Mouse (Mus musculus) stomach, postnatal 0 days (tissue): ENCODE results near the gene Rnf152. TPM values are rescaled to one million over a fixed set of nuclear protein-coding genes. Genes with fewer than 3 reads are reported as not detected.

ENCODE experiments used
- ATAC-seq: fragments of 200-750 bp; cut with Nextera tagmentation; 2 replicates; pipeline ENCODE4 v1.8.0; 2017; ENCODE audit not compliant: low FRiP score, low TSS enrichment
- DNase-seq: peaks from one replicate; pipeline ENCODE4 v3.0.0-alpha.2; 2016; ENCODE audit warnings: low spot score
- H3K27ac ChIP-seq: fragments of 300-500 bp; sonication (generic); replicated peaks from 2 replicates; pipeline ENCODE4 v1.5.1; 2014; ENCODE audit warnings: mild to moderate bottlenecking, control low read depth
- H3K27me3 ChIP-seq: fragments of 300-500 bp; sonication (generic); 2 replicates; pipeline ENCODE4 v1.6.1; 2014; ENCODE audit warnings: low read length; ENCODE audit not compliant: control insufficient read depth, insufficient read depth
- H3K36me3 ChIP-seq: fragments of 300-500 bp; sonication (generic); 2 replicates; pipeline ENCODE4 v1.6.1; 2014; ENCODE audit warnings: low read length, mixed read lengths; ENCODE audit not compliant: control insufficient read depth, insufficient read depth
- H3K4me1 ChIP-seq: fragments of 300-500 bp; sonication (generic); replicated peaks from 2 replicates; pipeline ENCODE4 v1.6.1; 2014; ENCODE audit warnings: antibody characterized with exemption; ENCODE audit not compliant: control insufficient read depth, insufficient read depth
- H3K4me2 ChIP-seq: fragments of 300-500 bp; sonication (generic); replicated peaks from 2 replicates; pipeline ENCODE4 v1.6.1; 2014; ENCODE audit warnings: low read depth, mild to moderate bottlenecking, control low read depth, moderate library complexity
- H3K4me3 ChIP-seq: fragments of 300-500 bp; sonication (generic); 2 replicates; pipeline ENCODE4 v1.5.1; 2014; ENCODE audit warnings: low read depth, low read length, control low read depth
- H3K9ac ChIP-seq: fragments of 300-500 bp; sonication (generic); 2 replicates; pipeline ENCODE4 v1.6.1; 2014; ENCODE audit warnings: mild to moderate bottlenecking, low read length, control low read depth, mixed read lengths
- H3K9me3 ChIP-seq: fragments of 300-500 bp; sonication (generic); 2 replicates; pipeline ENCODE4 v1.6.1; 2016; ENCODE audit warnings: low read length; ENCODE audit not compliant: control insufficient read depth
- CTCF ChIP-seq: IDR thresholded peaks from 2 replicates; pipeline ENCODE4 v1.5.1; 2016; ENCODE audit warnings: antibody characterized with exemption, low read depth, mild to moderate bottlenecking, moderate library complexity
- EP300 ChIP-seq: optimal IDR thresholded peaks from 2 replicates; pipeline ENCODE3; 2016; ENCODE audit warnings: antibody characterized with exemption
- WGBS: fragments of 180-500 bp; shearing (Covaris S2); extraction: QIAGEN DNeasy Blood & Tissue Kit; methylation state at CpG from one replicate; pipeline ENCODE4 v1.1.7; 2014; 5-methylcytosine and 5-hydroxymethylcytosine counted together
- polyA plus RNA-seq: library from polyadenylated mRNA; unstranded; fragments of >200 nt; fragmentation: Nextera tagmentation; extraction: Ambion mirVana; gene quantifications from 2 replicates; pipeline ENCODE4 v1.2.1, GENCODE M21; 2015

Gene Rnf152
- polyA plus RNA-seq, 1 experiment from 2014 or later = 2.5 TPM

GRCm38 (mm10) chr1:105249190-105249589 is 107.3 kb downstream of the Rnf152 start:
- H3K36me3 ChIP-seq = no peaks in the 10 kb centered on the region
- no peak overlapping the region for H3K4me2 ChIP-seq
- ATAC-seq = no peak
- DNase-seq = no peak
- H3K4me3 ChIP-seq = no peak overlapping the region
- no peak overlapping the region for H3K27ac ChIP-seq
- 88% methylated on average over 3 of the region's 3 CpGs for WGBS
- no peaks in the 10 kb centered on the region for H3K9me3 ChIP-seq
- no peaks in the 10 kb centered on the region for H3K27me3 ChIP-seq
- H3K4me1 ChIP-seq = no peaks in the 10 kb centered on the region
- no peak overlapping the region for H3K9ac ChIP-seq
- no peak for TF ChIP-seq CTCF
- TF ChIP-seq EP300 = no peak

- Histone ChIP-seq H3K4me3 (no peak overlapping the region), H3K9me3 (no peaks in the 10 kb centered on the region), H3K27ac (no peak overlapping the region), H3K36me3 (no peaks in the 10 kb centered on the region), H3K27me3 (no peaks in the 10 kb centered on the region), H3K4me2 (no peak overlapping the region), H3K4me1 (no peaks in the 10 kb centered on the region), H3K9ac (no peak overlapping the region)
- no peak for DNase-seq
- TF ChIP-seq CTCF = no peak
- TF ChIP-seq EP300 = no peak
- no peak for ATAC-seq
- 86% methylated on average over 2 of the region's 2 CpGs for WGBS
Observed at GRCm38 (mm10) chr1:105246651-105247050, 109.9 kb downstream of the Rnf152 start.

GRCm38 (mm10) chr1:105246075-105246574 is 110.4 kb downstream of the Rnf152 start:
- no peak overlapping the region for H3K9ac ChIP-seq
- H3K4me2 ChIP-seq = no peak overlapping the region
- H3K4me1 ChIP-seq = no peaks in the 10 kb centered on the region
- TF ChIP-seq EP300 = no peak
- TF ChIP-seq CTCF = no peak
- no peaks in the 10 kb centered on the region for H3K36me3 ChIP-seq
- no peaks in the 10 kb centered on the region for H3K27me3 ChIP-seq
- no peak overlapping the region for H3K4me3 ChIP-seq
- no peak overlapping the region for H3K27ac ChIP-seq
- no peak for DNase-seq
- ATAC-seq = no peak
- H3K9me3 ChIP-seq = no peaks in the 10 kb centered on the region
- WGBS = 51% methylated on average over 3 of the region's 3 CpGs

- no peaks in the 10 kb centered on the region for H3K27me3 ChIP-seq
- H3K4me3 ChIP-seq = no peak overlapping the region
- H3K27ac ChIP-seq = no peak overlapping the region
- H3K9ac ChIP-seq = no peak overlapping the region
- ATAC-seq = no peak
- no peaks in the 10 kb centered on the region for H3K9me3 ChIP-seq
- TF ChIP-seq EP300 (no peak), CTCF (no peak)
- H3K4me2 ChIP-seq = no peak overlapping the region
- WGBS = 44% methylated on average over 6 of the region's 6 CpGs
- no peaks in the 10 kb centered on the region for H3K36me3 ChIP-seq
- H3K4me1 ChIP-seq = no peaks in the 10 kb centered on the region
- DNase-seq = no peak
Observed at GRCm38 (mm10) chr1:105243359-105244142, 113.0 kb downstream of the Rnf152 start.

- ATAC-seq = no peak
- H3K4me2 ChIP-seq = no peak overlapping the region
Observed at GRCm38 (mm10) chr1:105240185-105240584, 116.3 kb downstream of the Rnf152 start.

More at GRCm38 (mm10) chr1:105240185-105240584, 116.3 kb downstream of the Rnf152 start:
- Histone ChIP-seq H3K27ac (no peak overlapping the region), H3K9ac (no peak overlapping the region), H3K9me3 (no peaks in the 10 kb centered on the region), H3K36me3 (no peaks in the 10 kb centered on the region), H3K27me3 (no peaks in the 10 kb centered on the region), H3K4me3 (no peak overlapping the region), H3K4me1 (no peaks in the 10 kb centered on the region)
- TF ChIP-seq CTCF (no peak), EP300 (no peak)
- DNase-seq = no peak
